Mouse (Mus musculus): Measurements from ENCODE around the gene Odf2l. TPM values are rescaled to one million over a fixed set of nuclear protein-coding genes. Genes with fewer than 3 reads are reported as not detected.
A peak's percentile ranks its signal among the peaks of the same experiment; 100 is the strongest.

Gene Odf2l
- polyA plus RNA-seq, 1 experiment from 2014 or later: 21.0 TPM

- H3K9ac ChIP-seq (ENCODE audit: low read depth, low read length): no peak overlapping the region
- peaks cover 14% of the 10 kb centered on the region; the same call in 1 of the 2 replicates for H3K36me3 ChIP-seq (ENCODE audit: control insufficient read depth, insufficient read depth, low read length)
- no peaks in the 10 kb centered on the region for H3K4me1 ChIP-seq (ENCODE audit: control insufficient read depth, insufficient read depth, low read length)
- WGBS: 95% methylated on average over 7 of the region's 7 CpGs
- H3K4me3 ChIP-seq (ENCODE audit: low read length): no peak overlapping the region
- no peaks in the 10 kb centered on the region for H3K27me3 ChIP-seq (ENCODE audit: control insufficient read depth, insufficient read depth, low read length)
- no peak overlapping the region for H3K4me2 ChIP-seq (replicated peaks; ENCODE audit: low read depth, low read length)
- H3K27ac ChIP-seq (ENCODE audit: low read depth, low read length): no peak overlapping the region
- no peak for ATAC-seq (ENCODE audit: low FRiP score, low TSS enrichment)
- no peaks in the 10 kb centered on the region for H3K9me3 ChIP-seq (ENCODE audit: control insufficient read depth, low read length)
These were observed 32.7 kb downstream of the Odf2l start for GRCm38 (mm10) chr3:145151092-145151491.

- Histone ChIP-seq H3K9ac (ENCODE audit: low read depth, low read length) (no peak overlapping the region), H3K36me3 (ENCODE audit: control insufficient read depth, insufficient read depth, low read length) (peaks cover 10% of the 10 kb centered on the region; the same call in 1 of the 2 replicates), H3K4me2 (replicated peaks; ENCODE audit: low read depth, low read length) (no peak overlapping the region), H3K9me3 (ENCODE audit: control insufficient read depth, low read length) (no peaks in the 10 kb centered on the region), H3K4me3 (ENCODE audit: low read length) (no peak overlapping the region), H3K27me3 (ENCODE audit: control insufficient read depth, insufficient read depth, low read length) (no peaks in the 10 kb centered on the region), H3K27ac (ENCODE audit: low read depth, low read length) (no peak overlapping the region), H3K4me1 (ENCODE audit: control insufficient read depth, insufficient read depth, low read length) (no peaks in the 10 kb centered on the region)
- no peak for ATAC-seq (ENCODE audit: low FRiP score, low TSS enrichment)
- 82% methylated on average over 7 of the region's 7 CpGs for WGBS
These were observed 33.5 kb downstream of the Odf2l start for GRCm38 (mm10) chr3:145151933-145152332.

- no peak overlapping the region for H3K27ac ChIP-seq (ENCODE audit: low read depth, low read length)
- no peaks in the 10 kb centered on the region for H3K4me1 ChIP-seq (ENCODE audit: control insufficient read depth, insufficient read depth, low read length)
- H3K9me3 ChIP-seq (ENCODE audit: control insufficient read depth, low read length): no peaks in the 10 kb centered on the region
- no peak for ATAC-seq (ENCODE audit: low FRiP score, low TSS enrichment)
- H3K9ac ChIP-seq (ENCODE audit: low read depth, low read length): no peak overlapping the region
- no peaks in the 10 kb centered on the region for H3K27me3 ChIP-seq (ENCODE audit: control insufficient read depth, insufficient read depth, low read length)
- H3K4me3 ChIP-seq (ENCODE audit: low read length): no peak overlapping the region
- 86% methylated on average over 6 of the region's 6 CpGs for WGBS
- no peak overlapping the region for H3K4me2 ChIP-seq (replicated peaks; ENCODE audit: low read depth, low read length)
- peaks cover 3% of the 10 kb centered on the region; the same call in 1 of the 2 replicates for H3K36me3 ChIP-seq (ENCODE audit: control insufficient read depth, insufficient read depth, low read length)
These were observed 38.5 kb downstream of the Odf2l start for GRCm38 (mm10) chr3:145156883-145157282.

GRCm38 (mm10) chr3:145158441-145158840 lies 40.1 kb downstream of the Odf2l start:
- Histone ChIP-seq H3K4me1 (ENCODE audit: control insufficient read depth, insufficient read depth, low read length) (no peaks in the 10 kb centered on the region), H3K27ac (ENCODE audit: low read depth, low read length) (no peak overlapping the region), H3K9ac (ENCODE audit: low read depth, low read length) (no peak overlapping the region), H3K27me3 (ENCODE audit: control insufficient read depth, insufficient read depth, low read length) (no peaks in the 10 kb centered on the region), H3K36me3 (ENCODE audit: control insufficient read depth, insufficient read depth, low read length) (peaks cover 3% of the 10 kb centered on the region; the same call in 1 of the 2 replicates), H3K4me2 (replicated peaks; ENCODE audit: low read depth, low read length) (no peak overlapping the region), H3K9me3 (ENCODE audit: control insufficient read depth, low read length) (no peaks in the 10 kb centered on the region), H3K4me3 (ENCODE audit: low read length) (no peak overlapping the region)
- ATAC-seq (ENCODE audit: low FRiP score, low TSS enrichment): no peak
- WGBS: 84% methylated on average over 3 of the region's 3 CpGs

- no peaks in the 10 kb centered on the region for H3K27me3 ChIP-seq (ENCODE audit: control insufficient read depth, insufficient read depth, low read length)
- no peak for ATAC-seq (ENCODE audit: low FRiP score, low TSS enrichment)
- no peaks in the 10 kb centered on the region for H3K4me1 ChIP-seq (ENCODE audit: control insufficient read depth, insufficient read depth, low read length)
- H3K27ac ChIP-seq (ENCODE audit: low read depth, low read length): no peak overlapping the region
- H3K9ac ChIP-seq (ENCODE audit: low read depth, low read length): no peak overlapping the region
- 95% methylated on average over 11 of the region's 11 CpGs for WGBS
- H3K9me3 ChIP-seq (ENCODE audit: control insufficient read depth, low read length): no peaks in the 10 kb centered on the region
- H3K4me3 ChIP-seq (ENCODE audit: low read length): no peak overlapping the region
- no peaks in the 10 kb centered on the region for H3K36me3 ChIP-seq (ENCODE audit: control insufficient read depth, insufficient read depth, low read length)
- no peak overlapping the region for H3K4me2 ChIP-seq (replicated peaks; ENCODE audit: low read depth, low read length)
These were observed 48.4 kb downstream of the Odf2l start for GRCm38 (mm10) chr3:145166741-145167140.

- no peak overlapping the region for H3K4me3 ChIP-seq (ENCODE audit: low read length)
These were observed 49.4 kb downstream of the Odf2l start for GRCm38 (mm10) chr3:145167766-145168165.

GRCm38 (mm10) chr3:145168844-145169696 lies 50.7 kb downstream of the Odf2l start:
- Histone ChIP-seq H3K4me3 (ENCODE audit: low read length) (no peak overlapping the region), H3K27me3 (ENCODE audit: control insufficient read depth, insufficient read depth, low read length) (no peaks in the 10 kb centered on the region), H3K4me1 (ENCODE audit: control insufficient read depth, insufficient read depth, low read length) (no peaks in the 10 kb centered on the region), H3K36me3 (ENCODE audit: control insufficient read depth, insufficient read depth, low read length) (no peaks in the 10 kb centered on the region), H3K27ac (ENCODE audit: low read depth, low read length) (no peak overlapping the region), H3K9ac (ENCODE audit: low read depth, low read length) (no peak overlapping the region), H3K9me3 (ENCODE audit: control insufficient read depth, low read length) (no peaks in the 10 kb centered on the region), H3K4me2 (replicated peaks; ENCODE audit: low read depth, low read length) (no peak overlapping the region)
- WGBS: 55% methylated on average over 13 of the region's 13 CpGs
- peak; percentile 66 for ATAC-seq (ENCODE audit: low FRiP score, low TSS enrichment)

More at GRCm38 (mm10) chr3:145167766-145168165, 49.4 kb downstream of the Odf2l start:
- H3K27ac ChIP-seq (ENCODE audit: low read depth, low read length): no peak overlapping the region
- no peaks in the 10 kb centered on the region for H3K36me3 ChIP-seq (ENCODE audit: control insufficient read depth, insufficient read depth, low read length)
- H3K4me2 ChIP-seq (replicated peaks; ENCODE audit: low read depth, low read length): no peak overlapping the region
- no peaks in the 10 kb centered on the region for H3K4me1 ChIP-seq (ENCODE audit: control insufficient read depth, insufficient read depth, low read length)
- 91% methylated on average over 5 of the region's 5 CpGs for whole genome bisulfite sequencing
- no peaks in the 10 kb centered on the region for H3K27me3 ChIP-seq (ENCODE audit: control insufficient read depth, insufficient read depth, low read length)
- ATAC-seq (ENCODE audit: low FRiP score, low TSS enrichment): no peak
- no peaks in the 10 kb centered on the region for H3K9me3 ChIP-seq (ENCODE audit: control insufficient read depth, low read length)
- no peak overlapping the region for H3K9ac ChIP-seq (ENCODE audit: low read depth, low read length)

- H3K36me3 ChIP-seq (ENCODE audit: control insufficient read depth, insufficient read depth, low read length): no peaks in the 10 kb centered on the region
- ATAC-seq (ENCODE audit: low FRiP score, low TSS enrichment): no peak
- H3K4me1 ChIP-seq (ENCODE audit: control insufficient read depth, insufficient read depth, low read length): no peaks in the 10 kb centered on the region
- no peaks in the 10 kb centered on the region for H3K9me3 ChIP-seq (ENCODE audit: control insufficient read depth, low read length)
- H3K4me3 ChIP-seq (ENCODE audit: low read length): no peak overlapping the region
- H3K27me3 ChIP-seq (ENCODE audit: control insufficient read depth, insufficient read depth, low read length): no peaks in the 10 kb centered on the region
- no peak overlapping the region for H3K9ac ChIP-seq (ENCODE audit: low read depth, low read length)
- H3K27ac ChIP-seq (ENCODE audit: low read depth, low read length): no peak overlapping the region
- 76% methylated on average over 4 of the region's 4 CpGs for WGBS
- H3K4me2 ChIP-seq (replicated peaks; ENCODE audit: low read depth, low read length): no peak overlapping the region
These were observed 51.6 kb downstream of the Odf2l start for GRCm38 (mm10) chr3:145170028-145170427.

GRCm38 (mm10) chr3:145170604-145171389 lies 52.4 kb downstream of the Odf2l start:
- ATAC-seq (ENCODE audit: low FRiP score, low TSS enrichment): no peak
- H3K27ac ChIP-seq (ENCODE audit: low read depth, low read length): no peak overlapping the region
- H3K4me1 ChIP-seq (ENCODE audit: control insufficient read depth, insufficient read depth, low read length): no peaks in the 10 kb centered on the region
- no peak overlapping the region for H3K4me2 ChIP-seq (replicated peaks; ENCODE audit: low read depth, low read length)
- H3K4me3 ChIP-seq (ENCODE audit: low read length): no peak overlapping the region
- H3K9ac ChIP-seq (ENCODE audit: low read depth, low read length): no peak overlapping the region
- H3K9me3 ChIP-seq (ENCODE audit: control insufficient read depth, low read length): no peaks in the 10 kb centered on the region
- no peaks in the 10 kb centered on the region for H3K27me3 ChIP-seq (ENCODE audit: control insufficient read depth, insufficient read depth, low read length)
- H3K36me3 ChIP-seq (ENCODE audit: control insufficient read depth, insufficient read depth, low read length): no peaks in the 10 kb centered on the region
- WGBS: 78% methylated on average over 6 of the region's 6 CpGs
